Mouse (Mus musculus): Measurements from ENCODE around the gene 9130213A22Rik. TPM values are rescaled to one million over a fixed set of nuclear protein-coding genes. Genes with fewer than 3 reads are reported as not detected.

The 9130213A22Rik gene
- total RNA-seq (2017) = 0.23 and 0.74 TPM in 2 replicates

DNA sequence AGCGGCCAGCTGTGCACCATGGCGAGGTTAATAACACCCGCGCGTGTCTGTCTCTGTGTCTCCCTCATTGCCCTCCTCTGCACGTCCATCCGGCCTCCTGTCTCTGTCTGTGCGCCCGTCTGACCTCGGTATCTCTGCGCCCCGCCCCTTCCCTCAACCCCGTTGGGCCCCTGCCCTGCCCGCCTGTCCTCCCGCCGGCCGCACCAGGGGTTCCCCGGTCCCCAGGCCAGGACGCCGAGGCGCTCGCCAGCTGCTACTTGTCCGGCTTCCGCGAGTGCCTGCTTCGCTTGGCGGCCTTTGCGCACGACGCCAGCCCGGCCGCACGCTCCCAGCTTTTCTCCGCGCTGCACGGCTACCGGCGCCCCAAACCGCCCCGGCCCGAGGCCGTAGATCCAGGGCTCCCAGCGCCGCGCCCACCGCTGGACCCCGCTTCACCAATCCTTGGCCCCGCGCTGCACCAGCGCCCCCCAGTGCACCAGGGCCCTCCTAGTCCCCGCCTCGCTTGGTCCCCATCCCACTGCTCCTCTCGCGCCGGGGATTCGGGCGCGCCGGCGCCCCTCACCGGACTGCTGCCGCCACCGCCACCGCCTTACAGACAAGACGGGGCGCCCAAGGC, at the start of gene 9130213A22Rik:
9130213A22Rik (minus strand) TSS at position 254 of the 616 bp plus-strand sequence.
- ATAC-seq (ENCODE audit: extremely low read depth, insufficient number of reproducible peaks, low FRiP score, poor library complexity, severe bottlenecking) = peak; percentile 13; the same call in 1 of the 2 replicates

DNA sequence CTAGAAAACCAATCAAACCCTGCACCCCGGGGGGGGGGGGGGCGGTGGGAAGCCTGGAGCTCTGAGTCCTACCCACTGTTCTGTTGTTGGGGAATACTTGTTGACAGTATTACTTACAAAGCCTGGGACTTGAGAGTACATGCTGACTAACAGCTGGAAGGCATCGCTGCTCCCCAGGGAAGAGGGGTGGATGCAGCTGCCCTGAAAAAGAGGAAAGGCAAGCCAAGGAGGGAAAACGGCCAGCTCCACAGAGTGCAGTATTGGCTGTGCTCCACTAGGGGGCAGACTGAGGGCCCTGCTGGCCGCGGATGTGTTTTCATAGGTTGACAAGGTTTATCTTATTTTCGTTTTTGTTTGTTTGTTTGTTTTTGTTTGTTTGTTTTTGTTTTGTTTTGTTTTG, 49.2 kb upstream of the 9130213A22Rik start:
- no peak for ATAC-seq (ENCODE audit: extremely low read depth, insufficient number of reproducible peaks, low FRiP score, poor library complexity, severe bottlenecking)

GRCm38 (mm10) chr11:69169313-69169712, 46.9 kb upstream of the 9130213A22Rik start:
- no peak for ATAC-seq (ENCODE audit: extremely low read depth, insufficient number of reproducible peaks, low FRiP score, poor library complexity, severe bottlenecking)

- ATAC-seq (ENCODE audit: extremely low read depth, insufficient number of reproducible peaks, low FRiP score, poor library complexity, severe bottlenecking) = no peak
Measured at GRCm38 (mm10) chr11:69156800-69157199, 34.4 kb upstream of the 9130213A22Rik start, which contains the start of gene Alox12b. Gene Alox12b (plus strand): TSS chr11:69156989.

- no peak for ATAC-seq (ENCODE audit: extremely low read depth, insufficient number of reproducible peaks, low FRiP score, poor library complexity, severe bottlenecking)
Measured at GRCm38 (mm10) chr11:69155351-69155750, 33.0 kb upstream of the 9130213A22Rik start.

DNA sequence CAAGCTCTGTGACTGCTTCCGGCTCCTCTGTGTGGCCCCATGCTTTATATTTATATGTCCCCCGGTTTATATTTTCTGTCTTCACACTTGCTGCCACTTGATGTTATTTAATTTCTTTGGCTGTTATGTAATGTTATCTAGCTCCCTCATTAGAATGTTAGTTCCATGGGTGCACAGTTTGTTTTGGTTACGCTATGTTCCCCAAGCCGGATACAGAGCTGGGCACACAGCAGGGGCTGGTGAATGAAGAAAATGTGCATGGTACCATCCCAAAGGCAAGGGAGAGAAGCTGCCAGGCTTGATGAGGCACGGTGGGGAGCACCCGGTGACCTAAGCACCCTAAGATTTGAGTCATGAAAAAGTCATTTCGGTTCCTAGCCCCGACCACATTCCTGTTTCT, 31.4 kb upstream of the 9130213A22Rik start:
- no peak for ATAC-seq (ENCODE audit: extremely low read depth, insufficient number of reproducible peaks, low FRiP score, poor library complexity, severe bottlenecking)

DNA sequence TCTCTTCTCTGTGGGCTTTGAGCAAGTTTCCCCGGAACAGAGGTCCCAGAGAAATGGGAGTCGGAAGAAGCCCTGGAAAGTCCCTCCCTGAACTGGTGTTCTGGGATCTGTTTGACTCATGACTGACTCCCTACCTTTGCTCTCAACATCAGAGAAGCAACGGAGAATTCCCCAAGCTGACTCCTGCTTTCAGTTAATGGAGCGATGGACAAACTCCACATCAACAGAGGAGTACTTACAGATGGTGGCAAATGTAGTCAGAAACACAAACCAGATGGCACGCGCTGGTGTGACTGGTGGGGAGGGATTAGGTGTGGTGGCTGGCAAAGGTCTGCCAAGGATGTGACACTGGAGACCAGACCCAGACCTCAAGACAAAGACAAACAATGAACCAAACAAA, 28.6 kb upstream of the 9130213A22Rik start:
- no peak for ATAC-seq (ENCODE audit: extremely low read depth, insufficient number of reproducible peaks, low FRiP score, poor library complexity, severe bottlenecking)

GRCm38 (mm10) chr11:69150444-69150843, 28.1 kb upstream of the 9130213A22Rik start:
- ATAC-seq (ENCODE audit: extremely low read depth, insufficient number of reproducible peaks, low FRiP score, poor library complexity, severe bottlenecking) = peak; percentile 40; the same call in 1 of the 2 replicates

GRCm38 (mm10) chr11:69149728-69150127, 27.3 kb upstream of the 9130213A22Rik start:
- no peak for ATAC-seq (ENCODE audit: extremely low read depth, insufficient number of reproducible peaks, low FRiP score, poor library complexity, severe bottlenecking)

- ATAC-seq (ENCODE audit: extremely low read depth, insufficient number of reproducible peaks, low FRiP score, poor library complexity, severe bottlenecking) = no peak
Measured at GRCm38 (mm10) chr11:69148451-69148960, 26.1 kb upstream of the 9130213A22Rik start.

DNA sequence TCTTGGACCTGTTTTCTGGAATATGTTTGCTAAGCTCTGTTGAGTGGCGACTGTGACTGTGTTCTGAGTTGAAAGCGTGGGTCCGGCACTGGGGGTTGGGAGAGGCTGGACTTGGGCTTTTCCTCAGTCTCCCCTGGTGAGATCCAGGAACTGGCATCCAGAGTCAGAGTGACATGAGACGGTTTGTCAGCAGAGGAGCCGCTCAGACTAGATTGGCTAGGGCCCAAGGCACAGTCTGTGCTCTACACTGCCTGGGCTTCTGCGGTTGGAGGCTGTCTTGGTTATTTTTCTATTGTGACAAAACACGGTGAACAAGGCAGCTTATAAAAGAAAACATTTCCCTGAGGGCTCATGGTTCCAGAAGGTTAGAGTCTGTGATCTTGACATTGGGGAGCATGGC, 25.2 kb upstream of the 9130213A22Rik start:
- no peak for ATAC-seq (ENCODE audit: extremely low read depth, insufficient number of reproducible peaks, low FRiP score, poor library complexity, severe bottlenecking)

GRCm38 (mm10) chr11:69135361-69135760, 13.0 kb upstream of the 9130213A22Rik start:
- no peak for ATAC-seq (ENCODE audit: extremely low read depth, insufficient number of reproducible peaks, low FRiP score, poor library complexity, severe bottlenecking)

GRCm38 (mm10) chr11:69134622-69134968, 12.2 kb upstream of the 9130213A22Rik start:
- ATAC-seq (ENCODE audit: extremely low read depth, insufficient number of reproducible peaks, low FRiP score, poor library complexity, severe bottlenecking) = no peak

- ATAC-seq (ENCODE audit: extremely low read depth, insufficient number of reproducible peaks, low FRiP score, poor library complexity, severe bottlenecking) = peak; percentile 67
Measured at GRCm38 (mm10) chr11:69133923-69134621, 11.7 kb upstream of the 9130213A22Rik start.

- no peak for ATAC-seq (ENCODE audit: extremely low read depth, insufficient number of reproducible peaks, low FRiP score, poor library complexity, severe bottlenecking)
Measured at GRCm38 (mm10) chr11:69133566-69133922, 11.2 kb upstream of the 9130213A22Rik start.

DNA sequence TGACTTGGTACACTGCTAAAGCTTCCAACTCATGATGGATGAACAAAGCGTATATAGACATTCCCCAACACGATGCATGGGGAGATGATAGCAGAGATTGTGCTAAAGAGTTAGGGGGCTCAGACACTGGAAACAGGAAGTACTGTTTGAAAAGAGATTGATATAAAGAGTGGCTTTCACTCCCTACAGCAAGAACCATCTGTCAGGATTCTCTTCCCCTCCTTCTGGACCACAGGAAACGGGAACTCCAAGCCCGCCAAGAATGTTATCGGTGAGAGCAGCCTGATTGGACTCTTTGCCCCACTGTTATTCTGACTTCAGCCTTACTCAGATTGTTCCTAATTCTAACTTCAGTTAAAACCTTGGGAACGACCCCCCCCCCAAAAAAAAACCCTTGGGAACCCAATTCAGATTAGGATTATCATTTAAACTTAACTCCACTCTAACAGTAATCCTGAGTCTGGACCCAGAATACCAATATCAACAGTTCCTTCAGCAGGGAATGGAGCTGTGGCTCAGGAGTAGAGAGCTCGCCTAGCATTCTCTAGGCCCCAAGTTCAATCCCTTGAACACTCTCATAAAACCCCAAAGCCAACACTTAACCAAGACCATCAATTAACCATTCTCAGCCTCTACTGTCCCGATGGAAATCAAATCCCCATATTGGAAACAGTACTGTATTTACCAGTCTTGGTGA, 6.2 kb upstream of the 9130213A22Rik start:
- no peak for ATAC-seq (ENCODE audit: extremely low read depth, insufficient number of reproducible peaks, low FRiP score, poor library complexity, severe bottlenecking)

- no peak for ATAC-seq (ENCODE audit: extremely low read depth, insufficient number of reproducible peaks, low FRiP score, poor library complexity, severe bottlenecking)
Measured at GRCm38 (mm10) chr11:69126706-69127095, 4.3 kb upstream of the 9130213A22Rik start.

DNA sequence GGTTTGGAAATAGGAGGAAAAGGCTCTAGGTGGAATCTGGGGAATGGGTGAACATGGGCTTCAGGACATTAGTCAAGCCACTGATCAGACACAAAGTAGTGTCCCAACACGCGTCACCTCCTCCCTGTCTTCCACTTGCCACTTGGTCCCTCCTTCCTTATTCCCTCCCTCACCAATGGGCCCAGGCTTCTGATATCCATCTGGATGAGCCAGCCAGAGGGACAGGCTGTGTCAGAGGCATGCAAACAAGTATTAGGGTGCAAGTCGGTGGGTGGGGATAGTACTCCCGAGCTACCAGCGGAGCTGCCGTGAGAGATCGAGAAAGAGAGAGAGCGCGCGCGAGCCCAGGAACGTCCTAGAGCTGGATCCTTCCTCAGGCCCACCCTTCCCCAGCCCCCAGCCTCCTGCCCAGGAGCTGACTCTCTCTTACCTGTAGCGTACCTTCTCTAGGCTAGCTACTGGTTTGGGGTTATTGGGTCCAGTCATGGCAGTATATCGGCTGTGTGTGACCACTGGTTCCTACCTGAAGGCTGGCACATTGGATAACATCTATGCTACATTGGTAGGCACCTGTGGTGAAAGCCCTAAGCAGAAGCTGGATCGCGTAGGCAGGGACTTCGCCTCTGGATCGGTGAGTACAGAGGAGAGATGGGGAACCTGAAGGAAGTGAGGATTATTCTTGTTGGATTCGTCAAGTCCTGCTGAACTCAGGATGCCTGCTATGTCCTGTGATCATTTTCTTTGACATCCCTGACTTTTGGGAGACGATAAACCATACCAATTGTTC, 3.7 kb upstream of the 9130213A22Rik start:
- ATAC-seq (ENCODE audit: extremely low read depth, insufficient number of reproducible peaks, low FRiP score, poor library complexity, severe bottlenecking) = no peak

- no peak for ATAC-seq (ENCODE audit: extremely low read depth, insufficient number of reproducible peaks, low FRiP score, poor library complexity, severe bottlenecking)
Measured at GRCm38 (mm10) chr11:69125852-69125918, 3.3 kb upstream of the 9130213A22Rik start, which contains the start of gene Aloxe3. Gene Aloxe3 (plus strand): TSS chr11:69125896.
